Mouse (Mus musculus) intestine, embryonic 14.5 days (tissue): ENCODE data around the gene Arl14. TPM values are rescaled to one million over a fixed set of nuclear protein-coding genes. Genes with fewer than 3 reads are reported as not detected.

ENCODE experiments used
- ATAC-seq: fragments of 200-750 bp; cut with Nextera tagmentation; replicated peaks from 2 replicates; pipeline ENCODE4 v1.8.0; 2017; ENCODE audit warnings: low read depth, moderate number of reproducible peaks, moderate TSS enrichment, moderate library complexity; ENCODE audit not compliant: low FRiP score, low TSS enrichment
- DNase-seq: peaks from one replicate; pipeline ENCODE4 v3.0.0-alpha.2; 2018; ENCODE audit warnings: low spot score
- H3K27ac ChIP-seq: fragments of 300-500 bp; sonication (generic); 2 replicates; pipeline ENCODE4 v1.5.1; 2014; ENCODE audit warnings: low read depth, mild to moderate bottlenecking, control low read depth
- H3K27me3 ChIP-seq: fragments of 300-500 bp; sonication (generic); replicated peaks from 2 replicates; pipeline ENCODE4 v1.6.1; 2014; ENCODE audit warnings: low read length, control low read depth; ENCODE audit not compliant: control insufficient read depth, insufficient read depth
- H3K36me3 ChIP-seq: fragments of 300-500 bp; sonication (generic); 2 replicates; pipeline ENCODE4 v1.6.1; 2014; ENCODE audit warnings: low read length, control low read depth; ENCODE audit not compliant: control insufficient read depth, insufficient read depth
- H3K4me1 ChIP-seq: fragments of 300-500 bp; sonication (generic); replicated peaks from 2 replicates; pipeline ENCODE4 v1.6.1; 2014; ENCODE audit warnings: low read length, control low read depth, mixed read lengths; ENCODE audit not compliant: control insufficient read depth, insufficient read depth
- H3K4me2 ChIP-seq: fragments of 300-500 bp; sonication (generic); 2 replicates; pipeline ENCODE4 v1.6.1; 2014; ENCODE audit warnings: low read length
- H3K4me3 ChIP-seq: fragments of 300-500 bp; sonication (generic); 2 replicates; pipeline ENCODE4 v1.5.1; 2014; ENCODE audit warnings: low read depth, low read length, control low read depth, mixed read lengths
- H3K9ac ChIP-seq: fragments of 300-500 bp; sonication (generic); 2 replicates; pipeline ENCODE4 v1.6.1; 2014; ENCODE audit warnings: mild to moderate bottlenecking, low read length
- H3K9me3 ChIP-seq: fragments of 300-500 bp; sonication (generic); 2 replicates; pipeline ENCODE4 v1.6.1; 2016; ENCODE audit warnings: low read length, control low read depth; ENCODE audit not compliant: control insufficient read depth
- WGBS: fragments of 180-500 bp; shearing (Covaris S2); extraction: QIAGEN DNeasy Blood & Tissue Kit; methylation state at CpG from one replicate; pipeline ENCODE4 v1.1.7; 2014; 5-methylcytosine and 5-hydroxymethylcytosine counted together
- polyA plus RNA-seq: library from polyadenylated mRNA; unstranded; fragments of >200 nt; fragmentation: Nextera tagmentation; extraction: Ambion mirVana; gene quantifications from 2 replicates; pipeline ENCODE4 v1.2.1, GENCODE M21; 2014

Gene Arl14
- polyA plus RNA-seq, 1 experiment from 2014 or later: 4.0 TPM

- WGBS: 54% methylated on average over 7 of the region's 7 CpGs
- Histone ChIP-seq H3K27me3 (no peaks in the 10 kb centered on the region), H3K9me3 (no peaks in the 10 kb centered on the region), H3K27ac (no peak overlapping the region), H3K4me3 (no peak overlapping the region), H3K4me2 (no peak overlapping the region), H3K9ac (no peak overlapping the region), H3K4me1 (no peaks in the 10 kb centered on the region), H3K36me3 (no peaks in the 10 kb centered on the region)
- ATAC-seq (no peak), DNase-seq (no peak)
Observed at GRCm38 (mm10) chr3:69271812-69272211, 49.6 kb downstream of the Arl14 start.

Other genes with a start within 250 kb of the Arl14 start
- gene Ift80, start 217.8 kb upstream of the Arl14 start, polyA plus RNA-seq: 12.5 and 15.3 TPM in 2 replicates
- 135 and 149 TPM in 2 replicates for gene Smc4, start 217.7 kb upstream of the Arl14 start, polyA plus RNA-seq
- 87.2 and 102 TPM in 2 replicates for gene Trim59, start 177.7 kb upstream of the Arl14 start, polyA plus RNA-seq
- 31.8 and 33.5 TPM in 2 replicates for gene Kpna4, start 95.3 kb upstream of the Arl14 start, polyA plus RNA-seq
- 7.3 and 8.0 TPM in 2 replicates for gene Ppm1l, start 94.4 kb downstream of the Arl14 start, polyA plus RNA-seq